Mouse (Mus musculus): Measurements from ENCODE around the gene Yipf6. TPM values are rescaled to one million over a fixed set of nuclear protein-coding genes. Genes with fewer than 3 reads are reported as not detected.
A peak's percentile ranks its signal among the peaks of the same experiment; 100 is the strongest.

The Yipf6 gene
- polyA plus RNA-seq (2015; fragmentation: Nextera tagmentation; extraction: Ambion mirVana), result 31.1 and 32.4 TPM in 2 replicates

GRCm38 (mm10) chrX:98936101-98936500 lies at the start of gene Yipf6:
TSS of gene Yipf6 (plus strand) at chrX:98936316.
- ATAC-seq (ENCODE audit: low FRiP score, low TSS enrichment), result no peak

DNA sequence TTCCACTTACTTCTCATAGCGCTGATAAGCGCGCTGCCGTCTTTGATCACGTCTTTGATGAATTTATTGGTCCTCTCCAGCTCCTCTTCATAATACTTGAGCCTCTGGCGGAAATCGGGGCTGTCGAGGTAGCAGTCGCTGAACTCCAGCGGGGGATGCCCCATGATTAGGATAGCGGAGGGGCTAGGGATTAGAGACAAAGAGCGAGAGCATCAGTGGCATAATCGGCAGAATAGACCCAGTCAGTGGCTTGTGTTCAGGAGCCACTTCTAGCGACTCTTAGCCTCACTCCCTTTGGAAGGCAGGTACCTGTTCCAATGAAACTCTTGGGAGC lies 46.1 kb upstream of the Yipf6 start:
- ATAC-seq (ENCODE audit: low FRiP score, low TSS enrichment) (no peak), DNase-seq (ENCODE audit: low spot score) (no peak)
- peak overlapping the region; percentile 53 for H3K4me3 ChIP-seq (ENCODE audit: low read depth, low read length)
- no peaks in the 10 kb centered on the region for H3K36me3 ChIP-seq (ENCODE audit: control insufficient read depth, insufficient read depth, low read length)
- no peak for TF ChIP-seq CTCF (IDR thresholded peaks at IDR 0.05; ENCODE audit: low read depth)
- TF ChIP-seq EP300 (optimal IDR thresholded peaks at IDR 0.05), result no peak
- peak overlapping the region; percentile 56 for H3K9ac ChIP-seq (ENCODE audit: low read length)
- H3K4me2 ChIP-seq (replicated peaks; ENCODE audit: low read depth), result peak overlapping the region; percentile 60
- no peaks in the 10 kb centered on the region for H3K9me3 ChIP-seq (ENCODE audit: control insufficient read depth, low read length)
- H3K4me1 ChIP-seq (replicated peaks; ENCODE audit: control insufficient read depth, insufficient read depth), result no peaks in the 10 kb centered on the region
- H3K27me3 ChIP-seq (ENCODE audit: control insufficient read depth, insufficient read depth, low read length), result no peaks in the 10 kb centered on the region
- H3K27ac ChIP-seq (replicated peaks), result peak overlapping the region; percentile 70
- WGBS, result 14% methylated on average over 14 of the region's 14 CpGs

More at GRCm38 (mm10) chrX:98936101-98936500, at the start of gene Yipf6:
- H3K4me2 ChIP-seq (replicated peaks; ENCODE audit: low read depth), result peak within 1 kb of the TSS; percentile 46
- no peak for TF ChIP-seq CTCF (IDR thresholded peaks at IDR 0.05; ENCODE audit: low read depth)
- no peak for TF ChIP-seq EP300 (optimal IDR thresholded peaks at IDR 0.05)
- peak within 1 kb of the TSS; percentile 62 for H3K4me3 ChIP-seq (ENCODE audit: low read depth, low read length)
- H3K4me1 ChIP-seq (replicated peaks; ENCODE audit: control insufficient read depth, insufficient read depth), result no peaks in the 10 kb centered on the region
- no peaks in the 10 kb centered on the region for H3K36me3 ChIP-seq (ENCODE audit: control insufficient read depth, insufficient read depth, low read length)
- H3K27ac ChIP-seq (replicated peaks), result peak within 1 kb of the TSS; percentile 95
- peak within 1 kb of the TSS; percentile 48 for H3K9ac ChIP-seq (ENCODE audit: low read length)
- WGBS, result 50% methylated on average over 3 of the region's 3 CpGs
- DNase-seq (ENCODE audit: low spot score), result no peak
- H3K9me3 ChIP-seq (ENCODE audit: control insufficient read depth, low read length), result no peaks in the 10 kb centered on the region
- H3K27me3 ChIP-seq (ENCODE audit: control insufficient read depth, insufficient read depth, low read length), result no peaks in the 10 kb centered on the region

GRCm38 (mm10) chrX:98890406-98891116 lies 45.6 kb upstream of the Yipf6 start, which contains the start of gene Ophn1:
TSS of gene Ophn1 (minus strand) at chrX:98891025.
- peak; percentile 91 for ATAC-seq (ENCODE audit: low FRiP score, low TSS enrichment)
- 14% methylated on average over 31 of the region's 48 CpGs for WGBS
- no peak for TF ChIP-seq EP300 (optimal IDR thresholded peaks at IDR 0.05)
- TF ChIP-seq CTCF (IDR thresholded peaks at IDR 0.05; ENCODE audit: low read depth), result peak; percentile 46

DNA sequence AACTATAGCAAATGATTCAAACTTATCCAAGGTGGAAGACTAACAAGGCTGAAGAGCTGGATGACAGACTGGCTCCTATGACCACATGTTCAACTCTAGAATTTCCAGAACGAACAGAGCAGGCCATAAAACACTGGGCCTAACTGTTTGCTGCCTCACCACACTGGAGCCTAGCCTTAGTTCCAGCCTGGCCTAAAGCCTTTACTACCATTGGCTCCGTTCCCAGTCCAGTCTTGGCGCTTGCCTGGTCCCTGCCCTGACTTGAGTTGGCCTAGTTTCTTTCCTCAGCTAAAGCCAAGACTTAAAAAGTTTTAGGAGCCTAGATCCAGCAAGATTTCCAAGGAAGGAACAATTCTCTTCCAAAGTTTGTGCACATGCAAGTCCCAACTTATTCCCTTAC lies 37.8 kb upstream of the Yipf6 start:
- Histone ChIP-seq H3K27me3 (ENCODE audit: control insufficient read depth, insufficient read depth, low read length) (no peaks in the 10 kb centered on the region), H3K27ac (replicated peaks) (no peak overlapping the region), H3K4me3 (ENCODE audit: low read depth, low read length) (no peak overlapping the region), H3K4me2 (replicated peaks; ENCODE audit: low read depth) (no peak overlapping the region), H3K36me3 (ENCODE audit: control insufficient read depth, insufficient read depth, low read length) (no peaks in the 10 kb centered on the region), H3K9me3 (ENCODE audit: control insufficient read depth, low read length) (no peaks in the 10 kb centered on the region), H3K9ac (ENCODE audit: low read length) (no peak overlapping the region), H3K4me1 (replicated peaks; ENCODE audit: control insufficient read depth, insufficient read depth) (no peaks in the 10 kb centered on the region)
- 44% methylated on average over 3 of the region's 3 CpGs for WGBS
- TF ChIP-seq CTCF (IDR thresholded peaks at IDR 0.05; ENCODE audit: low read depth), result no peak
- no peak for TF ChIP-seq EP300 (optimal IDR thresholded peaks at IDR 0.05)
- no peak for ATAC-seq (ENCODE audit: low FRiP score, low TSS enrichment)
- DNase-seq (ENCODE audit: low spot score), result no peak

More at GRCm38 (mm10) chrX:98890406-98891116, 45.6 kb upstream of the Yipf6 start, which contains the start of gene Ophn1:
- DNase-seq (ENCODE audit: low spot score), result peak; percentile 63
- Histone ChIP-seq H3K27me3 (ENCODE audit: control insufficient read depth, insufficient read depth, low read length) (no peaks in the 10 kb centered on the region), H3K36me3 (ENCODE audit: control insufficient read depth, insufficient read depth, low read length) (no peaks in the 10 kb centered on the region), H3K27ac (replicated peaks) (peak within 1 kb of the TSS; percentile 70), H3K4me2 (replicated peaks; ENCODE audit: low read depth) (peak within 1 kb of the TSS; percentile 60), H3K9me3 (ENCODE audit: control insufficient read depth, low read length) (no peaks in the 10 kb centered on the region), H3K4me1 (replicated peaks; ENCODE audit: control insufficient read depth, insufficient read depth) (no peaks in the 10 kb centered on the region), H3K4me3 (ENCODE audit: low read depth, low read length) (peak within 1 kb of the TSS; percentile 53), H3K9ac (ENCODE audit: low read length) (peak within 1 kb of the TSS; percentile 56)

- TF ChIP-seq CTCF (IDR thresholded peaks at IDR 0.05; ENCODE audit: low read depth), result no peak
- TF ChIP-seq EP300 (optimal IDR thresholded peaks at IDR 0.05), result no peak
- no peak for ATAC-seq (ENCODE audit: low FRiP score, low TSS enrichment)
- Histone ChIP-seq H3K9ac (ENCODE audit: low read length) (no peak overlapping the region), H3K4me1 (replicated peaks; ENCODE audit: control insufficient read depth, insufficient read depth) (no peaks in the 10 kb centered on the region), H3K4me3 (ENCODE audit: low read depth, low read length) (no peak overlapping the region), H3K36me3 (ENCODE audit: control insufficient read depth, insufficient read depth, low read length) (no peaks in the 10 kb centered on the region), H3K27ac (replicated peaks) (no peak overlapping the region), H3K9me3 (ENCODE audit: control insufficient read depth, low read length) (no peaks in the 10 kb centered on the region), H3K27me3 (ENCODE audit: control insufficient read depth, insufficient read depth, low read length) (no peaks in the 10 kb centered on the region), H3K4me2 (replicated peaks; ENCODE audit: low read depth) (no peak overlapping the region)
- 82% methylated on average over 6 of the region's 6 CpGs for whole genome bisulfite sequencing
- no peak for DNase-seq (ENCODE audit: low spot score)
Observed at GRCm38 (mm10) chrX:98904226-98904625, 31.9 kb upstream of the Yipf6 start.

- no peaks in the 10 kb centered on the region for H3K9me3 ChIP-seq (ENCODE audit: control insufficient read depth, low read length)
- H3K36me3 ChIP-seq (ENCODE audit: control insufficient read depth, insufficient read depth, low read length), result no peaks in the 10 kb centered on the region
- no peak overlapping the region for H3K9ac ChIP-seq (ENCODE audit: low read length)
- ATAC-seq (ENCODE audit: low FRiP score, low TSS enrichment) (no peak), DNase-seq (ENCODE audit: low spot score) (no peak)
- H3K27ac ChIP-seq (replicated peaks), result no peak overlapping the region
- 57% methylated on average over 1 of the region's 1 CpGs for WGBS
- no peak for TF ChIP-seq CTCF (IDR thresholded peaks at IDR 0.05; ENCODE audit: low read depth)
- TF ChIP-seq EP300 (optimal IDR thresholded peaks at IDR 0.05), result no peak
- H3K4me2 ChIP-seq (replicated peaks; ENCODE audit: low read depth), result no peak overlapping the region
- H3K27me3 ChIP-seq (ENCODE audit: control insufficient read depth, insufficient read depth, low read length), result no peaks in the 10 kb centered on the region
- no peaks in the 10 kb centered on the region for H3K4me1 ChIP-seq (replicated peaks; ENCODE audit: control insufficient read depth, insufficient read depth)
- no peak overlapping the region for H3K4me3 ChIP-seq (ENCODE audit: low read depth, low read length)
Observed at GRCm38 (mm10) chrX:98908910-98909309, 27.2 kb upstream of the Yipf6 start.

Data from stomach, postnatal 0 days (tissue).